Mouse (Mus musculus): ENCODE measurements around the gene Gstcd. TPM values are rescaled to one million over a fixed set of nuclear protein-coding genes. Genes with fewer than 3 reads are reported as not detected.
A peak's percentile ranks its signal among the peaks of the same experiment; 100 is the strongest.

Gstcd gene
- polyA plus RNA-seq, 1 experiment from 2014 or later, result 9.3 TPM

DNA sequence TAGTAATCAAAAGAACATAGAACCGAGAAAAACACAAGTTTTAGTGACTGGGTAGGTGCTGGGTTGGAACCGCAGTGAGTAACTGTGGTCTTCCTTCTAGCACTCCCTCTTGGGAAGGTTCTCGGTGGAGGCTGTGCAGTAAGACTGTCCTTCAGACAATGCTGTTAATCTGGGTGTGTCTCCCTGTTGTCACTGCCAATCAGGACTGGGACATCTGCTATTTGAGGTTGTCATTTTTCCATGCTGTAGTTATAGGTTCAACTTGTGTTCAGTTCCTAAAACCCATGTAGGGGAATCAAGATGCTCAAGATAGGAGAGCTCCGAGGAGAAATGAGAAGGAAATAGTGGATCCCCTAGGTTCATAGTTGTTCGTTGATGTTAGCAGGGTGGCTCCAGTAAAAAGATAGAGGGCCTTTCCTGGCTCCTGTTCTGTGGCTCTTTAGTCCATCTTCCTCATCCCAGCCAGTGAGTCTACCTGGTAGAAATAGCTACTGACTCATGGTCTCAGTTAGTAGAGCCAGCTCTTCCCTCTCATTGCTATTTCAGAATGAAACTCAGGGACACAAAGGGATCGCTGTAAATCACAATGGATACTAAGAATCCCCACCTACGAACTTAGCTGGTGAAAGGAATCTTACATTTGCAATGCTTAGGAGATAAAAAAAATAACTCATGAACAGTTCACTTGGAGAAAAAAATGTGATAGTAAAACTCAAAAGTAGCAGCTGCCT is 129.0 kb downstream of the Gstcd start:
- no peak for ATAC-seq (ENCODE audit: insufficient number of reproducible peaks, insufficient read depth, low FRiP score, low TSS enrichment, low read depth)
- 85% methylated on average over 7 of the region's 7 CpGs for whole genome bisulfite sequencing
- Histone ChIP-seq H3K4me1 (replicated peaks) (no peaks in the 10 kb centered on the region), H3K27ac (no peak overlapping the region), H3K36me3 (no peaks in the 10 kb centered on the region), H3K27me3 (no peaks in the 10 kb centered on the region), H3K9ac (replicated peaks) (no peak overlapping the region), H3K4me3 (replicated peaks) (no peak overlapping the region), H3K9me3 (no peaks in the 10 kb centered on the region), H3K4me2 (no peak overlapping the region)

DNA sequence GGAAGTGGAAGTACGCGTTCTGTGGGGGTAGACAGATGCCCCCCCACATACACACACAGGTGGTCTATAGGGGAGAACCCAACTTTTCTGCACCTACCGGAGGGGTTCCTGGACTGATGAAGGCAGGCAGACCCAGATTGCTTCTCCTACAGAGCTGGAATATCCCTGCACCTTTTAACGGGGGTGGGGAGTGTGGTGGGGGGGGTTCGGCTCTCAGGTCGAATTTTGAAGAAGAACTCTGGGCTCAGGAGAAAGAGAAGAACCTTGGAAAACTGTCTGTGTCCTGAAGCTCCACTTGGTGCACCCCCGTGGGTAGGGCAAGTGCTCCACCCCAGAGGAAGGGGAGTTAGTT is 141.3 kb downstream of the Gstcd start:
- Histone ChIP-seq H3K27ac (no peak overlapping the region), H3K4me1 (replicated peaks) (peaks cover 19% of the 10 kb centered on the region), H3K36me3 (no peaks in the 10 kb centered on the region), H3K27me3 (peaks cover 35% of the 10 kb centered on the region), H3K4me2 (peak overlapping the region; percentile 99), H3K9me3 (no peaks in the 10 kb centered on the region), H3K9ac (replicated peaks) (peak overlapping the region; percentile 69), H3K4me3 (replicated peaks) (peak overlapping the region; percentile 70)
- ATAC-seq (ENCODE audit: insufficient number of reproducible peaks, insufficient read depth, low FRiP score, low TSS enrichment, low read depth), result no peak
- 9% methylated on average over 7 of the region's 7 CpGs for WGBS

DNA sequence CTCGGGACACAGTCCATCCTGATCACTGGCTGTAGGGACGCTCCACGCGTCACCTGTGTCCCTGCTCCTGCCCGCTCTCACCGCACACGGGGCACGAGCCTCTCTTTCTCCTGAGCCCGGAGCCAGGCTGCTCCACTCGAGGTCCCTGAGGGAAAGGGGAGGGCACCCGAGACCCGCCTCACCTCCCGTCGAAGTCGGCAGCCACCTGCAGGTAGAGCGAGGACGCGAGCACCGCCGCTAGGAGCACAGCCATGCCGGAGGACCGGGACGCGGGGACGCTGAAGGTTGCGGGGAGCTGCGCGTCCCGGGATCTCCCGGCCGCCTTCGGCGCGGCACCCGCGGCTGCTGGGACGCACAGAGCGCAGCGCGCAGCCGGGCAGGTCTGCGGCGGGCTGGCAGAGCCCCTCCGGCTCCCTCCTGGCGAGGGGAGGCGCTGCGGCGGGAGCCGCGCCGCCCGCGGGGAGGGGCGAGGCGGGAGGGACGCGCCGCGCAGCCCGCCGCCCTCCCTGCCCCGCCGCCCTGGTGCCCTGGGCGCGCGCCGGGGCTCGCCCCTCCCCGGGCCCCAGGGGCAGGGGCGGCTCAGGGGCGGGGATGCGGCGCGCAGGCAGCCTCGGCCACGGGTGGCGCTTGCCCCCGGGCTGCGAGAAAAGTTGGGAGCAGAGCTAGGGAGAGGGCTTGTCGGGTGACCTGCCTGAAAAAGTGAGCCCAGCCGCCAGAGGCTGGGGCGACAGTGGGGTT is 141.9 kb downstream of the Gstcd start, which contains the start of gene Npnt:
Gene Npnt, minus strand, starts transcription at position 501 of the 738 bp plus-strand sequence.
- H3K4me2 ChIP-seq, result peak within 1 kb of the TSS; percentile 99
- peak within 1 kb of the TSS; percentile 45; the same call in 1 of the 2 replicates for H3K27ac ChIP-seq
- peak within 1 kb of the TSS; percentile 69 for H3K9ac ChIP-seq (replicated peaks)
- no peaks in the 10 kb centered on the region for H3K36me3 ChIP-seq
- peak; percentile 78 for ATAC-seq (ENCODE audit: insufficient number of reproducible peaks, insufficient read depth, low FRiP score, low TSS enrichment, low read depth)
- peaks cover 35% of the 10 kb centered on the region for H3K27me3 ChIP-seq
- WGBS, result 1% methylated on average over 63 of the region's 82 CpGs
- H3K9me3 ChIP-seq, result no peaks in the 10 kb centered on the region
- peak within 1 kb of the TSS; percentile 70 for H3K4me3 ChIP-seq (replicated peaks)
- peaks cover 25% of the 10 kb centered on the region for H3K4me1 ChIP-seq (replicated peaks)

DNA sequence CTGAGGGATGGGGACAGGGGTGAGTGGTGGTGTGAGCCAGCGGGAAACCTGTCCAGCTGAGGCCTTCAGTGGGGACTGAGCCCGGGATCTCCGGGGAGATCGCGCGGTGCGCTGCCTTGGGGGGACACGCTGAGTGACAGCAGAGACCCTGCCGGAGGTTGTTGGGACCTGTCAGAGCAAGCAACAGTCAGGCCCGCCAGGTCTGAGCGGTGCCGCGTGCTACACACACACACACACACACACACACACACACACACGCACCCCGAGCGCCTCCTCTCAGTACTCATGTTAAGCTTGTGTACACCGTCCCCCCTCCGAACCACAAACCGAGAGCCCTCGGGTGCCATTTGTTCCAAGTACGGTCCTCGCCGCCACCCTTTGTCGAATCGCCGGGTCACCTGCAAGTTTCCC is 142.4 kb downstream of the Gstcd start:
- H3K4me3 ChIP-seq (replicated peaks), result peak overlapping the region; percentile 70
- H3K27me3 ChIP-seq, result peaks cover 35% of the 10 kb centered on the region
- ATAC-seq (ENCODE audit: insufficient number of reproducible peaks, insufficient read depth, low FRiP score, low TSS enrichment, low read depth), result peak; percentile 65
- no peaks in the 10 kb centered on the region for H3K36me3 ChIP-seq
- WGBS, result 0% methylated on average over 26 of the region's 26 CpGs
- H3K4me1 ChIP-seq (replicated peaks), result peaks cover 30% of the 10 kb centered on the region
- peak overlapping the region; percentile 69 for H3K9ac ChIP-seq (replicated peaks)
- H3K9me3 ChIP-seq, result no peaks in the 10 kb centered on the region
- peak overlapping the region; percentile 45; the same call in 1 of the 2 replicates for H3K27ac ChIP-seq
- H3K4me2 ChIP-seq, result peak overlapping the region; percentile 99

DNA sequence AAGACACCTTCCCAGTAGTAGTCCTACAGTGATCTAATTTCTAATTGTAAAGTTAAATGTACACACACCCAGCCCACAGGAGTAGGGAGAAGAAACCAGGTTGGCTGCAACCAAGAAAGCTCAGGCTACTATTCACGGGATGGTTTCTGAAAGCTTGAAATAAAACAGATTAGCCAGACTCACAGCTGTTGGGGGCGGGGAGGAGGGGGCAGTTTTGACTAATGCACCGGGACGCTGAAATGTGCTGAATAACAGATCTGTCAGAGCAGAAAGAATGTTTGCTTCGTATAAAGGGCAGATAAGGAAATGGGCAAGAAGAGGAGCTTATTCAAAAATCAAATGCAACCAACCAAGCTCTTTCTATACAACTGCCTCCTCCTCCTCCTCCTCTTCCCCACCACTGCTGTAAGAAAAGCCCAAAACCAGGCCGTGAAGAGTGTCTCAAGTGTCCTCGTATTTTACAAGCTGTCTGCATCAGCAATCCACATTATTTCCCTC is 143.5 kb downstream of the Gstcd start:
- Histone ChIP-seq H3K9me3 (no peaks in the 10 kb centered on the region), H3K36me3 (no peaks in the 10 kb centered on the region), H3K9ac (replicated peaks) (no peak overlapping the region), H3K4me2 (peak overlapping the region; percentile 99), H3K4me3 (replicated peaks) (peak overlapping the region; percentile 70; the same call in 1 of the 2 replicates), H3K27me3 (peaks cover 35% of the 10 kb centered on the region), H3K4me1 (replicated peaks) (peaks cover 39% of the 10 kb centered on the region), H3K27ac (no peak overlapping the region)
- 11% methylated on average over 7 of the region's 7 CpGs for WGBS
- ATAC-seq (ENCODE audit: insufficient number of reproducible peaks, insufficient read depth, low FRiP score, low TSS enrichment, low read depth), result no peak

DNA sequence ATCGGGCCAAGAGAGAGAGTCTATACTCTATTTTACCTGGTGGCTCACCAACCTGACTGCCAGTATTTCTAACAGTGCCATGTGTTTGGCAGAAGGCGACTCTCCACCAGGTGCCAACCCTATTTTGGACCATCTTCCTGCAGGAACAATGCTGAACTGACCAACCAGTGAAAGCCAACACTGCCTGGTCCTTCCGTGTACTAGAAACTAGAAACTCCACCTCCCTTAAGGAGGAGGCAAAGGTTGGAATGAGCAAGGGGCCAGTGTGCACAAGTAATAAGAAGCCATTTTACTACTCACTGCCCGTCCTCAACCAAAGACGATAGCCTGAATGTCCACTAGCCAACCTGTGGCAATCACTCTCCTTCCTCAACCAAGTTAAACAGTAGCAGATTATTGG is 145.7 kb downstream of the Gstcd start:
- no peak overlapping the region for H3K4me2 ChIP-seq
- WGBS, result 82% methylated on average over 5 of the region's 5 CpGs
- no peak overlapping the region for H3K27ac ChIP-seq
- no peak for ATAC-seq (ENCODE audit: insufficient number of reproducible peaks, insufficient read depth, low FRiP score, low TSS enrichment, low read depth)
- H3K36me3 ChIP-seq, result no peaks in the 10 kb centered on the region
- peaks cover 39% of the 10 kb centered on the region for H3K4me1 ChIP-seq (replicated peaks)
- no peak overlapping the region for H3K9ac ChIP-seq (replicated peaks)
- peaks cover 34% of the 10 kb centered on the region for H3K27me3 ChIP-seq
- no peak overlapping the region for H3K4me3 ChIP-seq (replicated peaks)
- no peaks in the 10 kb centered on the region for H3K9me3 ChIP-seq

DNA sequence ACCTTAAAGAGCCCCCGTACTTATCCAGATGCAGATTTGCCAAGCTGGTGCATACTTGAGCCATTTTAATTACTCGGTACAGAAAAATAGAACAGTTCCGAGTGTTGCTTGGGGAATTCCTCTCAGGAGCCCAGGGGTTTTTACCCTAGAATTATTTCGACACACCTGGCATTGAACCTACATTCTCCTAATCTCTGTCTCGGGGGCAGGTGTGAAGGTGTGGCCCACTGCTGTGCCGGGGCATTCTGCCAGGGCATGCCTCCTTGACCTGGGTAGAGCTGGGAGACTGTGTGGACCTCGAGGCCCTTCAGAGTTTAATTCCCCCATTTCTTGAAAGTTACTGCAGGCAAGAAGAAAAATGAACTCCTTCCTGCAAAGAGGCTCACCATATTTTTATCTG is 146.2 kb downstream of the Gstcd start:
- H3K9me3 ChIP-seq, result no peaks in the 10 kb centered on the region
- H3K36me3 ChIP-seq, result no peaks in the 10 kb centered on the region
- no peak overlapping the region for H3K27ac ChIP-seq
- peaks cover 39% of the 10 kb centered on the region for H3K4me1 ChIP-seq (replicated peaks)
- H3K4me2 ChIP-seq, result no peak overlapping the region
- H3K9ac ChIP-seq (replicated peaks), result no peak overlapping the region
- no peak overlapping the region for H3K4me3 ChIP-seq (replicated peaks)
- ATAC-seq (ENCODE audit: insufficient number of reproducible peaks, insufficient read depth, low FRiP score, low TSS enrichment, low read depth), result no peak
- 66% methylated on average over 7 of the region's 7 CpGs for WGBS
- peaks cover 30% of the 10 kb centered on the region for H3K27me3 ChIP-seq

DNA sequence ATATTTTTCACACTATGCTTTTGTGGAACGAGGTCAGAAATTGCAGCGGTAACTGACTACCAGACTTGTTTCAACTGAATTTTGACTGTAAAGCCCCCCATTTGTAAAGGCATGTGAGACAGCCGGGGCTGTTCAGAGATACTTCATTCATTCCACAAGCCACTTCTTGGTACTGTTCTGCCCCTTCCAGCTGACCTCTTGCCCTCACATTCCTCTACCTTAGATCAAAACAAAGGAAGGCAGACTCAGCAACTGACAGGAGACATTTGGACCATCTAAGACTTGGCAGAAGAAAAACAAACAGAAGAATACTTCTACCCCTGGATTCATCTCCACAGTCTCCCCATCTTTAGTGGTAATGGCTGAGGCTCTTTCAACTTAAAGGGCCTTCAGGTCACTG is 147.2 kb downstream of the Gstcd start:
- Histone ChIP-seq H3K36me3 (no peaks in the 10 kb centered on the region), H3K4me1 (replicated peaks) (peaks cover 33% of the 10 kb centered on the region), H3K4me2 (no peak overlapping the region), H3K27me3 (peaks cover 24% of the 10 kb centered on the region), H3K27ac (no peak overlapping the region), H3K4me3 (replicated peaks) (no peak overlapping the region), H3K9me3 (no peaks in the 10 kb centered on the region), H3K9ac (replicated peaks) (no peak overlapping the region)
- no peak for ATAC-seq (ENCODE audit: insufficient number of reproducible peaks, insufficient read depth, low FRiP score, low TSS enrichment, low read depth)
- 37% methylated on average over 3 of the region's 3 CpGs for WGBS

DNA sequence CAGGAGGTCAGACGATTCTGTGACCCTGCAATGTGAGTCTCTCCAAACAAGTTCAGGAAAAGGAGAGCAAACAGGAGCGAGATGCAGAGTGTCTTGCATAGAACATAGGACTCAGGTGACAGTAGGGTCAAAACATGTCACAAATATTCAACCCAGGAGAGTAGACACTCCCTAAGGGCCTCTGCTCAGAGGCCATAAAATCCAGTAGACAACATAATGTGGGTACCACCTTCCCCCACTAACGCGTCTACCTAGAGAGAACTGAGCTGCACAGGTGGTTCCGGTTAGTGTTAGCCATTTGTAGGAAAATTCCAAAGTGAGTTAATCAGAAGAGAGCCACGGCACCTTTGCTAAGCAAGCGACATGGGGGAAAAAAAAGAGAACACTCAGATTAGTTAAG is 147.6 kb downstream of the Gstcd start:
- H3K27me3 ChIP-seq, result peaks cover 20% of the 10 kb centered on the region
- no peak overlapping the region for H3K9ac ChIP-seq (replicated peaks)
- 11% methylated on average over 7 of the region's 7 CpGs for WGBS
- no peaks in the 10 kb centered on the region for H3K36me3 ChIP-seq
- H3K4me1 ChIP-seq (replicated peaks), result peaks cover 32% of the 10 kb centered on the region
- no peak overlapping the region for H3K4me3 ChIP-seq (replicated peaks)
- no peak for ATAC-seq (ENCODE audit: insufficient number of reproducible peaks, insufficient read depth, low FRiP score, low TSS enrichment, low read depth)
- H3K27ac ChIP-seq, result no peak overlapping the region
- H3K9me3 ChIP-seq, result no peaks in the 10 kb centered on the region
- no peak overlapping the region for H3K4me2 ChIP-seq

DNA sequence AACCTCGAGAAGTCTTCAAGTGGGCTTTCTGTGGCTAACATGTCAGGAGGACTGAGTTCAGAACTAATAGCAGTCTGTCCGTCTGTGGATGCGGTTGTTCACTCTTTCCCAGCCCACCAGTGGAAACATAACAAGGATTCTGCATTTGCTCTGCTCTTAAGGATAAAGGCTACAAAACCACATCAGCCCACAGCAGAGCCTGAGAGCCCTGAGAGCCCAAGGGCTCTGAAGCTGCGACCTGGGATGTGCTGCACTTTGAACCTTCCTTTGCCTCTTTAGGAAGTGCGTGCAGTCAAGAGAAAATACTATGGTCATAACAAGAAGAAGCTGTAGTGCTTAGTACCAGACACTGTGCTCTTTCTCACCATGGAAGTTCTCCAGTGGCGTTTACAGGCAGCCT is 149.1 kb downstream of the Gstcd start:
- Histone ChIP-seq H3K9me3 (no peaks in the 10 kb centered on the region), H3K4me1 (replicated peaks) (peaks cover 25% of the 10 kb centered on the region), H3K36me3 (no peaks in the 10 kb centered on the region), H3K27me3 (peaks cover 7% of the 10 kb centered on the region; the same call in 1 of the 2 replicates), H3K27ac (no peak overlapping the region), H3K4me3 (replicated peaks) (no peak overlapping the region), H3K9ac (replicated peaks) (no peak overlapping the region), H3K4me2 (no peak overlapping the region)
- ATAC-seq (ENCODE audit: insufficient number of reproducible peaks, insufficient read depth, low FRiP score, low TSS enrichment, low read depth), result no peak
- WGBS, result 86% methylated on average over 6 of the region's 6 CpGs

DNA sequence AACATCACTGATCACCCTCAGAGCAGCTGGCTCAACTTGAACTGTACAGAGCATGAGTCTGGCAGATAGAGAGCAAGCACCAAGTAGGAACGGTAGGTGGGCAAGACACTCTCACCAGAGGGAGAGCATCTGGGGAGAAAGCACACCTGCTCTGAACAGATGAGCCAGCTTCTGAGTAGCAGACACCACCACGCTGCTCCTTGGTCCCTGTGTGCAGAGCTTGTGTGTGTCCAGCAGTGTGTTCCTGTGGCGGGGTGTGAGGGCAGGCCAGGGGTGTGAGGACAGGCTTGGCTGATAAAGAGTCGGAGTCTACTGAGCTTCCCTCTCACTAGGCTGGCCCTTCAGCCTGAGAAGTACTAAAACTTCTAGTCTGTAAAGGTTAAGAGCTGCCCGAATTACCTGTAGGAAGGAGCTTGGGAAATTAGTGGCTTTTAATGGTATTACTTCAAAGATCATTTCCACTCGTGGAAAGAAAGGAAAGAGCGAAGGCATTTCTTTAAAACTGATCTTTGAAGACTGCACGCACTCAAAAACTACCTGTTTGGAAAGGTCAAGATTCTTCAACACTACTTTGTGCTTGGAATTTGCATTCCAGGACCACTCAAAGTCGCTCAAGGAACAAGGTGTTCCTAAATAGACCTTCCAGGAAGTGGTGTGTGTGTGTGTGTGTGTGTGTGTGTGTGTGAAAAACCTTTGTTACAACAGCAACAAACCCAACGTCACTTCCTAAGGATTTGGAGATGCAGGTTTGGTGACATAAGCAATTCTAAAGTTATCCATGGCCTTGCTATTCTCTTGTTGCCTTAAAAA is 151.4 kb downstream of the Gstcd start:
- ATAC-seq (ENCODE audit: insufficient number of reproducible peaks, insufficient read depth, low FRiP score, low TSS enrichment, low read depth), result no peak
- Histone ChIP-seq H3K27ac (no peak overlapping the region), H3K4me2 (no peak overlapping the region), H3K9ac (replicated peaks) (no peak overlapping the region), H3K36me3 (no peaks in the 10 kb centered on the region), H3K4me3 (replicated peaks) (no peak overlapping the region), H3K27me3 (no peaks in the 10 kb centered on the region), H3K4me1 (replicated peaks) (peaks cover 24% of the 10 kb centered on the region), H3K9me3 (no peaks in the 10 kb centered on the region)
- WGBS, result 79% methylated on average over 10 of the region's 10 CpGs

Data from limb, embryonic 12.5 days (tissue).